Mouse (Mus musculus) frontal cortex, postnatal 36 days (tissue): ENCODE measurements around the gene Zbtb16.

ENCODE experiments used
- DNase-seq, 2 experiments: peaks; one replicate each; pipeline ENCODE4 v3.0.0; 2022; ENCODE audit warnings: low spot score in 2 of 2

Zbtb16 gene

DNA sequence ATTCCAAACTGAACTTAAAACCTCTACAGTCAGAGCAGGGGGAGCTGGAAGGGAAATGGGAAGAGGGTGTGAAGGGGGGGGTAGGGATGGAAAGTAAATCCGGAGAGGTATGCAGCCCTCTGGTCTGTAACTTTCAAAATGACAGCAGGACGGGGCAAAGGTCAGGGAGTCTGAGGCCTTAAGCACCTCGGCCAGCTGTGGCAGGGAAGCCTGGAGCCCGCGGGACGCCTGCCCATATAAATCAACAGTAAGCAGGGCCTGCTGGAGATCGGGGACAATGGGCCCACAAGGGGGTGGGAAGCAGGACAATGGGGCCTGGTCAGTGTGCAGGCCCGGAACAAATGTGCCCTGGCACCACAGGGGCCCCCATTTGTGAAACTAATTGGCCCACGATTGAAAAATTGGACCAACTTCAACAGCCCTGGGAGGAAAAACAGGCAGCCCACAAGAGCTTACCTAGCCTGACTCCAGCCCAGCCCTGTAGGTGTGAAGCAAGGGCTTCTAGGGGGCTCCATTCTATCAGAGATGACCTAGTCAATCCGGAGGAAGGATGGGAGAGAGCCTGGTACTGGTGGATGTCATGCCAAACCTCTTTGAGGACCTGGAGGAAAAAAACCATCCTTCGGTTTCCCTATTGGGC is 160.8 kb downstream of the Zbtb16 start:
- peak in 1 of 2 experiments; percentile 28 for DNase-seq

GRCm38 (mm10) chr9:48674359-48675015 is 161.5 kb downstream of the Zbtb16 start:
- DNase-seq = no peak

- no peak for DNase-seq
Observed at GRCm38 (mm10) chr9:48673804-48674203, 162.2 kb downstream of the Zbtb16 start.

GRCm38 (mm10) chr9:48673213-48673612 is 162.8 kb downstream of the Zbtb16 start:
- DNase-seq = peak in 1 of 2 experiments; percentile 28

DNA sequence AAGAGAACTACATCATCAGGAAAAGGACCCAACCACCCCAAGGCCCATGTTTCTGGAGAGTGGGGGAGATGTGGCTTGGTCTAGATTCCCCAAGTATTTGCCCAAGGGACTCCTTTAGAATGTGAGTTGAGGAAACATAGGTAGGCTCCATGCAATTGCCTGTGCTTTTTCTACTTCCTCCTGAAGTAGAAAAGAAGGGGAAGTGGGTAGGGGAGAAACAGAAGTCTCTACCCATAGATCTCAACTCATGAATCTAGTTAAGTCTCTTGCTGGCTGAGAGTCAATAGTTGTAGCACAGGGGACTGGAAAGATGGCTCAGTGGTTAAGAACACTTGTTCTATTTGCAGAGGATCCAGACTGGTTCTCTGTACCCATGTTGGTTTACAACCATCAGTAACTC is 164.2 kb downstream of the Zbtb16 start:
- no peak for DNase-seq

DNA sequence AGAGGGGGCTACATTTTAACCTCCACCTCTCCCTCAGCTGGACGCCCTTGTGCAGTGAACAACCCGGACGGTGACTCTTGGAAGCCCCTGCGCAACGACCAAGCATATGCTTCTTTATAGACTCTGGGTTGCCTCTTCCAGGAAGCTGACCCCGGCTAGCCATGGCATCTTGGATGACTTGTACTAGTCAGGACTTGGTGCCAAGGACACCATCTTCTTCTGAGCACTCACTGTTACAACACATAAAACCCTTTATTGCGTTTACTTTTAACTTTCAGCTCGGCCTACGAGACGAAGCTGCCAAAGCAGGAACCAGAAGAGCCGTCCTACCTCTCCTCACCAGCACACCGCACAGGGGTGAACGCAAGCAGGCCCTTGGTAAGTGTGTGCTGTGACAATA is 165.9 kb downstream of the Zbtb16 start:
- DNase-seq = no peak

DNA sequence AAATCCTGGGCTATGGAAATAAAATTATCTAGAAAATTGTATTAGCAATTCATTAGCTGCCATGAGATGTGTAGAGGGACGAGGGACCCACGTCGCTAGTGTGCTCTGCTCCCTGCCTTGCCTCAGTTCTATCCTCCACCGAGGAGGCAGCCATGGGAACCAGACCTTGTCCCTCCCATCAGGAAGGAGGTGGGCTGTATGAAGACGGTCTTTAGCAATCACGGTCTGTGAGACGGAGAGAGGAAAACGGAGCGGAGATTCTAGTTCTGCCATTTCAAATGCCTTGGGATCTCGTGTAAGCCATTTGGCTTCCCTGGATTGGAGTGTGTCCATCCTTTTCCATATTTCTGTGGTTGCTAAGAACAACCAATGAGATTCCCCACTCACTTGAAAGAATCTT is 166.3 kb downstream of the Zbtb16 start:
- DNase-seq = no peak

- no peak for DNase-seq
Observed at GRCm38 (mm10) chr9:48666702-48667101, 169.3 kb downstream of the Zbtb16 start.

DNA sequence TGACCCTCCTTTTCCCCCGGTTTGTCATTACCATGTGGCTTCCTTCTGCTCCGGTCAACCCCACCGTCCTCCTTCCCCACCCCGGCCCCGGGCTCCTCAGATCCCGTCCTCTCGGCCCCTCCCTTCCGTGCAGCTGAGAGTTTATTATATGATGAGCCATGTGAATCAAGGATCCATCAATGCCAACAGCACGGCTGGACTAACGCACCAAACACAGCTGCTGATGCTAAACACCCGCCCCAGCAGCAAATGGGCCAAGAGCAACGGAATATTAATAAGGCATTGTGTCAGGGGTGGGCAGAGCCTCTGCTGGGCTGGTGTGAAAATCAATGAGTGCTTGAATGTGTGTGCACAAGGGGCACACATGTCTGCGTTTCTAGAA is 173.0 kb downstream of the Zbtb16 start:
- no peak for DNase-seq

- DNase-seq = no peak
Observed at GRCm38 (mm10) chr9:48662361-48663051, 173.5 kb downstream of the Zbtb16 start.

- no peak for DNase-seq
Observed at GRCm38 (mm10) chr9:48661225-48662023, 174.6 kb downstream of the Zbtb16 start.

DNA sequence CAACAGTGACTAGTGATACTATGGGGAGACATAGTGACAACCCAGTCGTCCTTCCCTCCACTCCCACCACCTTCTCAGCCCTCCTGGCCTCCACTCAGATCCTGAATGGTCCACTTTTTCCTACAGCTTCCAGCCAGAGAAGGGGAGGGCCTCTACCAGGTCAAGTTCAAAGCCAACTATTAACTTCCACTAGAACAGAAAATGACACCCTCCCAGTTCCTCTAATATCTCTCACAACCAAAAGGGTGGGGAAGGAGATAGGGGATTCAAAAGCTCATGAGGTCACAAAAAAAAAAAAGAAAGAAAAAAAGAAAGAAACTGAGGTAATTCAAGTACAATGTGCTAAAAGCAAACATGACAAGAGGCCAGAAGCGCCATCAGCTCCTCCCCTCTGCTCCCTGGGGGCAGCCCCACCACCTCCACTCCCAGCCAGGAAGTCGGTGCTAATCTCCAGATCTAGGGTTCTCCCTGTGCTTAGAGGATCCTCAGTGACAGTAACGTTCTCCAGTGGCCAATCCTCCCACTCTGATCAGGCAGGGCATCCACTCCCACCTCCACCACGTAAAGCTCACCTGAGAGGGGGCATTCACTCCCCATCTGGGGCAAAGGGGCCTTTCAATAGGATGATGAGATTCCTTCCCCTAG is 180.4 kb downstream of the Zbtb16 start:
- no peak for DNase-seq

DNA sequence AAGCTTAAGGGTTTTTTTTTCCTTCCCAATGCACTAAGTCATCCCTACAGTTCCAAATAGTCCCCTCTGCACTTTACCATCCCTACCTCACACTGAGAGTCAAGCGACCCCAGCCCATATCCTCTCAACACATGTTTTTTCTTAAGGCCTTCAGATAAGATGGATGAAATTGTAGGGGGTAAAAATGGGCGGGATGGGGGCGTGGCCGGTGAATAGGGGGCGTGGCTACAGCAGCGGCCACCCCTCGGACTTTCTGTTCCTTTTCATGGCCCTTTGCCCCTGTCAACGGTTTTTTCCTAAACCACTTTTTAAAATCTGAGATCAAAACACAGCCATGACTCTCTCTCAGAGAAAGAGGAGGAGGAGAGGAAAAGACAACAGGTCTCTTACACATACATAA is 181.3 kb downstream of the Zbtb16 start:
- DNase-seq = no peak

- DNase-seq = no peak
Observed at GRCm38 (mm10) chr9:48653399-48654070, 182.5 kb downstream of the Zbtb16 start.

GRCm38 (mm10) chr9:48652026-48652425 is 184.0 kb downstream of the Zbtb16 start:
- DNase-seq = no peak

- DNase-seq = no peak
Observed at GRCm38 (mm10) chr9:48650846-48651245, 185.2 kb downstream of the Zbtb16 start.

GRCm38 (mm10) chr9:48649851-48650685 is 186.0 kb downstream of the Zbtb16 start:
- no peak for DNase-seq

GRCm38 (mm10) chr9:48649098-48649766 is 186.8 kb downstream of the Zbtb16 start:
- DNase-seq = no peak

GRCm38 (mm10) chr9:48648285-48649097 is 187.5 kb downstream of the Zbtb16 start:
- no peak for DNase-seq
